Mouse (Mus musculus) c-Kit-positive CD71-positive TER-119-positive erythroid progenitor cells, embryonic 14.5 days (primary cell): ENCODE measurements around the gene Hivep2.
A peak's percentile ranks its signal among the peaks of the same experiment; 100 is the strongest.

Experiments used
- DNase-seq: peaks from one replicate; pipeline ENCODE4 v3.0.0-alpha.2; 2013; ENCODE audit warnings: low spot score

Hivep2 gene

DNA sequence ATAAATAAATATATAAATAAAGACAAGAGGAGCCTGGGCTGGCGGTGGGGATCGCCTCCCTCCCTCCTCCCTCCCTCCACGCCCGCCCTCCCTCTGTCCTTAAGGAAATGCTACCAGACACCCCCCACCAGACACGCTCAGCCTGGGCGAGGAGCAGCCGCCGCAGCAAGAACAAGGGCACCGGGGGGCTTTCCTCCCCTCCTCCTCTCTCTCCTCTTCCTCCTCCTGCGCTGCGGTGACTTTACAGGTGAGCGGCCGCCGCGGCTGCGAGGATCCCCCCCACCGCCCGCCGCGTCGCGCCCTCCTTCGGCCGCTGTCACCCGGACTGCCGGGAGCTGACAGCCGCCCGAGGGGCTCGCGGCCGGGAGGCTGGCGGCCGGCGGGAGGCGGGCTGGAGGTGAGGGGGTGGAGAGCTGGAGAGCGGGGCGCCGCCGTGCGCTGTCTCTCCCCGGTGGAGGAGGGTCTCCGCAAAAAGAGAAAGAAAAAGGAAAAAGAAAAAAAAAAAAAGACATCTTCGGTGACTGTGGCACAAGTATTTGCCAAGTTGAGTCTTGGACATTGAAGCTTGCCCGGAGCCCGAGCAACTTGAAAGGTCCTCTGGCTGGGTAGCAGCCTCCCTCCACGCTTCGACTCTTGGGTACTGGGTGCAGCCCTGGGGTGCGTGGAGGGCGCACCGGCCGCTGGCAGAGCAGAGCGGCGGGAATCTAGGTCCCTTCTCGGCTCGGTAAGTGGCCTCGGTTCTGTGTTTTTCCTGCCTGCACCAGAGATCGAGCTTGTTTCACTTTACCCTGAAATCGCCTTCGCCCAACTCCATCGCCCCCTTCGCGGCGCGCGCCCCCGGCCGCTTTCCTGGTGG lies at the start of gene Hivep2:
Gene Hivep2, plus strand, starts transcription at position 102 of the 856 bp plus-strand sequence.
- DNase-seq: no peak

DNA sequence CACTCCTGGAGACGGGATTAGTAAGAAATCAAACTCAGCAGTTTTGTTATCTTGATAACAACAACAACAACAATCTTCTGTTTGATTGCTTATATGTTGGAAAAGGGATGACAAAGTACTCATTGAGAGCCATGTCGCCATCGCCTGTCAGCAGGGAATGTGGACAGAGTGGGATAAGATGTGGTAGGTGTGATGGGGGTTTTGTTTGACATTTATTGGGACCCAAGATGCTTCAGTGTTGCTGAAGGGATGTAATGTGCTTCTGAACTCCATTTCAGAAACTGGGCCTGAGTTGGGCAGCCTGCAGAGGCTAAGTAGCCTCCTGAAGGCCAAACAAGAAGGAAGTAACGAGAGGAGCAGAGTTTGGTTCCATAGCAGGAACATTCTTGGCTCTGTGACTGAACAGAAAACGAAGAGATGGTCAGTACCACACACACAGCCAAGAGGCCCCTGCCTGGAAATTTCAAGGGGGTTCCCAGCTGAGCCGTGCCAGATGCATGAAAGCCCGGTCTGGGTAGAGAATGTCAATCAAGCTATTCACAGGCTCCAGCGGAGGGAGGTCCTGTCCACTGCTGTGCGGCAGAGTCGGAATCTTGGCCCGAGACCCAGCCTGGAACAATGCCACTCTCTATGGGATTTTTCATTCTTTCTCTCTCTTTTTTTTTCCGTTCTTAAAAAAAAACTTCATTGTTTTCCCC lies 49.1 kb upstream of the Hivep2 start:
- no peak for DNase-seq

GRCm38 (mm10) chr10:13921641-13922385 lies 44.1 kb upstream of the Hivep2 start:
- no peak for DNase-seq

- DNase-seq: peak; percentile 65
Measured at GRCm38 (mm10) chr10:13929306-13929705, 36.6 kb upstream of the Hivep2 start.

DNA sequence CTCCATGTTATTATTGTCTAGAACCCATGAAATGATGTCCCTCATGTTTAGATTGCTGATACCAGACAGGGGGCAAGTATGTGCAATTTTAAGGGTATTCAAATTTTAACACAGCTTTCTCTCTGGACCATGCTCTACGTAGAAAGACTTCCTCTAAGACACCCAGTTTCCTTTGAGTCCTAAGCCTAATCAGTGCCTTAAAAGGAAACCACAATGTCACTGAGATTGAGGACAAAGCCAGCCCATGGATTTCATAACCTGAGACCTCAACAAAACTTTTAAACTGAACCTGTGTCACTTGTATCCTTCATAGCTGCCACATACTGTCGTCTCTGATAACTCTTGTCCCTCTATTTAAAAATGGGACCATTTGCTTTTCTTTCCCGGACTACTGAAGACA lies 33.7 kb upstream of the Hivep2 start:
- no peak for DNase-seq

DNA sequence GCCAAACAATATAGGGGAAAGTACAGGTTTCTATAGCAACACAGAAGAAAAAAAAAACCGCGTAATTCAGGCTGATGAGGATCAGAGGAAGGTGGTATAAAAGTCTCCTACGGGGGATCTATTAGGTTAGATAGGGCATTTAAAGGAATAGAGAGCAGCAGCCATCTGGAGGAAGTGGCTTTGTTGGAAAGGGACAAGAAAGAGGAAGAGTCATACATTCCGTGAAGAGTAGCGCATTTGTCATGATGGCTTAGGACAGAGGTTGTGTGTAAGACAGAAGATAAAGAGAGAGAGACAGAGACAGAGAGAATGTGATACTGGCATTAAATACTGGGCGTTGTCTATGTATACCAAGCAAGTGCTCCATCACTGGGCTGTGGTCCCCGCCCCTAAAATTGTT lies 32.6 kb upstream of the Hivep2 start:
- DNase-seq: no peak

GRCm38 (mm10) chr10:13935646-13936045 lies 30.2 kb upstream of the Hivep2 start:
- DNase-seq: no peak

DNA sequence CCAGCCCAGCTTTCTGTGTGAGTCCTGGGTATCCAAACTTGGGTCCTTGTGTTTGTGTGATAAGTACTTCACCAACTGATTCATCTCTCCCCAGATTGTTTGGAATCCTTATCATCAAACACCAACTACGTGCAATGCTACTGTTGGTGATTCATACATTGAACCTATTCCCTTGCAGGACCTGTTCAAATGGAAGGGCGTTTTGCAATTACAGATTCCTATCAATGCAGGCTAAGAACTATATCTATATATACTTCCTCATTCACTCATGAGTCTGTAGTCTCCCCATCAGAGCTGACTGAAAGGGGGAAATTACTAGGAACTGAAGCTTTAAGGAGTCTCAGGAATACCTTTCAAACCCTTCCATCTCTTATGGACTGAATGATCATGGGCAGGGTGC lies 24.5 kb upstream of the Hivep2 start:
- no peak for DNase-seq

GRCm38 (mm10) chr10:13943706-13944105 lies 22.2 kb upstream of the Hivep2 start:
- DNase-seq: no peak

DNA sequence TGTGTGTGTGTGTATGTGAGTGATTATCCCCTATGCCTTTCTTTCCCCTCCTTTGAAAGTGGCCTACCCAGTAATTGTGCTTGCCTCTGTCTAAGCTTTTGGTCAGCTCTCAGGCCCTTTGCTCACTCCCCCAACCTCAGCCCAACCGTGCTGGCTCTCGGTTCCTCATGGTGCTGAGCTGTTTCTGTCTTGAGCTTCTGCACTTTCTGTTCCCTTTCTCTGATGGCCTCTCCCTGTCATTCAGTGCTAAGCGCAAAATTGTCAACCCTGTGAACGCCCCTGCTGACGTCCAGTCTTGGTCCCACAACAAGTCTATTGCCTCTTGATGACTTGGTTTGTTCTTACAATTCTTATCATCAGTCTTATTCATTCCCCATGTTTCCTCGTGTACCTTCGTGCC lies 19.4 kb upstream of the Hivep2 start:
- no peak for DNase-seq

DNA sequence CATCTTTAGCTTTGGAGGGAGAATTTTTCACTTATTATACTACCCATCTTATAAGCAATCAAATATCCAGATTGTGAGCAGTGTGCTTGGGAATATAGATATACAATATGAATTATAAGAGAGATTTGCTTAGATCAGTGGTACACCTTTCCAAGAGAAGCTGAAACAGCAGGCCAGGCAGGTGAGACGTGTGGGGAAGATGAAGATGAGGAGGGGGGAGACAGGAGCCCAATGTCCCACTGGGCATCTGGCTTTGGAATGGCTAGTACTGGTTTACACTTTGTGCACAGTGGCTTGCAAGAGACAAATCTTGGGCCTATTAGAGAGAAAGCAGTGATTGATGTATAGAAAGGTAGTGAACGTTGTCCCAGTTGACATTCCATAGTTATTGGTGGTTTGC lies 2.9 kb upstream of the Hivep2 start:
- DNase-seq: no peak

- DNase-seq: no peak
Measured at GRCm38 (mm10) chr10:13963908-13964500, 1.9 kb upstream of the Hivep2 start.

DNA sequence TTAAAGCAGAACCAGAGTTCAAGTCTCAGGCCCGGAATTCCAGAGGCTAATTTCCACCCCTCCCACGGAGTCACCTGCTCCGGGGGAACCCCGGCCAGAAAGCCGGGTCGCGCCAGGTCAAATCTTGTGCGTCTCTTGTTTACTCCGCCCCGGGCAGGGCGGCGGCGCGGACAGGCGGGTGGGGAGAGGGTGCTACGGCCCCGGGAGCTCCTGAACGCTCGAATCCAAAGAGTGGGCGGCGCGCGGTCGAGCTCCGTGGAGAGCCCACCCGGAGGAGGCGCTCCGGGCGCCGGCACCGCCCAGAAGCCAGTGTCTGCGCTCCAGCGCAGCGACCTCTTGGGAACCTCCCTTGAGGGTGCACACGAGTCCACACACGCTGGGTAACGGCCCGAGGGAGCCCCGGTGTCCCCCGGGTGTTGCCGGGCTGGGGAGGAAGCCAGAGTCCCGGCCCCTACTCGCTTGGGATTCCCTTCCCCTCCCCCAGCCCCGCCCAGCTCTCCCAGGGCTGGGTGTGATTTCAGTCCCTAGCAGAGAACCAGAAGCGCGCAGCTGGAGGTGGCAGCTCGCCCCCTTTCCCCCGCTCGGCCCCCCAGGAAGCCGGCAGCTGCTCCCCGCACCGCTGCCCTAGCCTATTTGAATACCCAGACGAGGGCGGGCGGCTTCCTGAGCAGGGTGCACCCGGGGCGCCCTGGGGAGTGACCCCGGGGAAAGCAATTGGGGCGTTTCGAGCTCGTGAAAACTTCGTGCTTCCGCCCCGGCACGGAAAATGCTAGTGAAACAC lies 1.2 kb upstream of the Hivep2 start:
- no peak for DNase-seq

DNA sequence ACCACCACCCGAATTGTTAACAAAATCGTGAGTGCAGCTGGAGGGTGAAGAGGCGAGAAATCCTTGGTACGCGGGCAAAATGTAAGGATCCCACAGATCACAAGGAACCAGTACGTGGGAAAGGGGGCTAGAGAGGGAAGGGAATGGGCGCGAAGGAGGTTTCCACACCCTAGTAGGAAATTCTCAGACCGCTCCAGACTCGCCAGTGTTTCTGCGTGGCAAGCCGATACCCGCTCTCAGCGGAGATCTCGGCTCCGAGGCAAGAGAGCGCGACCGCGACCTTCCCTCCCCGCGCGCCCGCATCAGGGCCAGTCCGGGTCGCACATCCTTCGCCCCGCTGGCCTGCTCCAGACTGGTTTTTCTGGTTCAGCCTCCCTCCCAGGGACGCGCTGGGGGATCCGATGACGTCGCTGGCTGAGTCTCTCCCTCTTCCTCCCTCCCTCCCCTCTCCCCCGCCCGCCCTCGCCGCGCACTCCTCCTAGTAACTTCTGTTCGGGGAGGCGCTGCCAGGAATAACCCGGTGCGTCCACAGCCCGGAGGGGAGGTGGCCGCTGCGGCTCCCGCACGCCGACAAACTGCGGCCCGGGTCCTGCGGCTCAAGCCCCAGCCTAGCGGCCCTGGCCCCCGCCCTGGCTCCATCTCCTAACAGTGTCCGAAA lies 430 bp upstream of the Hivep2 start:
- no peak for DNase-seq

DNA sequence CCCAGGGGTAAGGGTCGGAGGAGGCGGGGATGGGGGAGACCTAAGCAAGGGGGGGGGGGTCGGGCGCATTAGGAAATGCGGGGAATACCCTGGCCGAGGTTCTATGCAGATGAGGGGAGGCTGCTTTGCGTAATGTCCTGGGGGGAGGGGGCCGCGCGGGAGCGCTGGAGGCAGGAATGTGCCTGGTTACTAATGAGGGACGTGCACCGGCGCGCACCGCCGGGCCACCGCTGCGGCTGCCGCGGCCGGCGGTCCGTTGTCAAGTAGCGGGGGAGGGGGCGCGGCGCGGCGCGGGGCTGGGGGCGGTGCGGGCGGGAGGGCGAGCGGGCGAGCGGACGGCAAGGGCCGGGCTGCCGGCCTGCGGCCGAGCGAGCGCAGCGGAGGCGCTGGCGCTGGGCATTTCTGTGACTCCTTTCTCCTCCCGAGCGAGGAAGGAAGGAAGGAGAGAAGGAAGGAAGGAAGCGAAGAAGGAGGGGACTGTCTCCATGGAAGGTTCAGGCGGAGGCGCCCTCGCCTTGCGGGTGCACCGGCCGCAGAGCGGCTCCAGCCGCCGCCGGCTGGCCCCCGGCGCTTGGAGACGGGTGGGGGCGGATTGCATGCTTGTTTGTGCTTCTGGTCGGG lies 1.1 kb downstream of the Hivep2 start:
- DNase-seq: no peak

GRCm38 (mm10) chr10:13967451-13968233 lies 1.8 kb downstream of the Hivep2 start:
- DNase-seq: no peak

- DNase-seq: no peak
Measured at GRCm38 (mm10) chr10:13968234-13968555, 2.3 kb downstream of the Hivep2 start.

GRCm38 (mm10) chr10:13968989-13969388 lies 3.1 kb downstream of the Hivep2 start:
- DNase-seq: no peak

DNA sequence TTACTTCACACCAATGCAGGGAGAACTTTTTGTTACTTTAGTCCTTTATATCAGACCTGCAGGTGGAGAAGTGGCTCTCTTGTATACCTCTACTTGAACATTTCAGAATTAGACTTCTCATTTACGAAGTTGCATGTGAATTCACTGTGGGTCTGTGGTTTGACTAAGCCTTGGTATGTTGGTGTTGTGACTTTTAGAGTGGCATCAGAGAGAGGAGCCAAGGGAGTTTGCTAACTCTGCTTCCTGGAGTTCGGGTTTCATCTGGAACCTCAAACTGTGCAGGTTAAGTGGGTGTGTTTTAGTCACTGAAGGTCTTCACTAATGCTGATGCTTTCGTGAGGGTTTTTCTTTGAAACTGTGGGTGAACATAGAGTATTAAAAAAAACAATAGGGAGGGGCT lies 4.4 kb downstream of the Hivep2 start:
- DNase-seq: no peak

GRCm38 (mm10) chr10:13971268-13971667 lies 5.4 kb downstream of the Hivep2 start:
- no peak for DNase-seq
